Mouse (Mus musculus): Measurements from ENCODE around the gene Arl1. TPM values are rescaled to one million over a fixed set of nuclear protein-coding genes. Genes with fewer than 3 reads are reported as not detected.

The Arl1 gene
- polyA plus RNA-seq (2014; fragmentation: Illumina TruSeq; extraction: RNeasy Lipid Tissue Mini Kit (QIAGEN cat#74804); ENCODE audit: low read depth, low replicate concordance): 511 TPM

GRCm38 (mm10) chr10:88730571-88731495 lies at the start of gene Arl1:
Arl1 (plus strand) TSS chr10:88730858.

GRCm38 (mm10) chr10:88684925-88685324 lies 45.7 kb upstream of the Arl1 start, which contains the start of gene Spic:
Spic (minus strand) TSS chr10:88685015.

Other genes with a start within 250 kb of the Arl1 start
- 1,209 TPM for gene Chpt1, start 226.8 kb upstream of the Arl1 start, polyA plus RNA-seq (2014; fragmentation: Illumina TruSeq; extraction: RNeasy Lipid Tissue Mini Kit (QIAGEN cat#74804); ENCODE audit: low read depth, low replicate concordance)
- 6.6 TPM for gene Mybpc1, start 125.7 kb upstream of the Arl1 start, polyA plus RNA-seq (2014; fragmentation: Illumina TruSeq; extraction: RNeasy Lipid Tissue Mini Kit (QIAGEN cat#74804); ENCODE audit: low read depth, low replicate concordance)
- 2.9 TPM for gene Spic, start 45.8 kb upstream of the Arl1 start, polyA plus RNA-seq (2014; fragmentation: Illumina TruSeq; extraction: RNeasy Lipid Tissue Mini Kit (QIAGEN cat#74804); ENCODE audit: low read depth, low replicate concordance)
- gene Utp20, start 95.9 kb downstream of the Arl1 start, polyA plus RNA-seq (2014; fragmentation: Illumina TruSeq; extraction: RNeasy Lipid Tissue Mini Kit (QIAGEN cat#74804); ENCODE audit: low read depth, low replicate concordance): 32.5 TPM
- gene Slc5a8, start 155.1 kb downstream of the Arl1 start, polyA plus RNA-seq (2014; fragmentation: Illumina TruSeq; extraction: RNeasy Lipid Tissue Mini Kit (QIAGEN cat#74804); ENCODE audit: low read depth, low replicate concordance): 0.41 TPM